Mouse (Mus musculus) CD4-positive, CD25-positive, alpha-beta regulatory T cell, adult 4 months (primary cell): ENCODE results near the gene Mroh8. TPM values are rescaled to one million over a fixed set of nuclear protein-coding genes. Genes with fewer than 3 reads are reported as not detected.
"Not testable (repeated sequence)": the region's sequence is repeated elsewhere in the genome, so short reads cannot be mapped to it uniquely, and the experiment has no call there.

Source experiments
- ATAC-seq: one replicate; pipeline ENCODE4 v1.8.0; 2017
- polyA plus RNA-seq, 2 experiments: library from polyadenylated mRNA; unstranded; fragments of 100-300 nt; shearing (Covaris generic); gene quantifications; one replicate each; pipeline ENCODE4 v1.2.1; 2017

Mroh8 gene
- polyA plus RNA-seq, 2 experiments from 2014 or later: not detected

- ATAC-seq: no peak
These were observed 92.1 kb downstream of the Mroh8 start for GRCm38 (mm10) chr2:157187223-157187622.

GRCm38 (mm10) chr2:157186504-157186903 lies 92.8 kb downstream of the Mroh8 start:
- ATAC-seq: no peak

- ATAC-seq: no peak
These were observed 94.2 kb downstream of the Mroh8 start for GRCm38 (mm10) chr2:157185022-157185660.

- no peak for ATAC-seq
These were observed 101.2 kb downstream of the Mroh8 start for GRCm38 (mm10) chr2:157178167-157178566.

- no peak for ATAC-seq
These were observed 103.1 kb downstream of the Mroh8 start for GRCm38 (mm10) chr2:157176248-157176647.

GRCm38 (mm10) chr2:157174416-157174815 lies 104.9 kb downstream of the Mroh8 start:
- no peak for ATAC-seq

GRCm38 (mm10) chr2:157173555-157173954 lies 105.8 kb downstream of the Mroh8 start:
- ATAC-seq: no peak

GRCm38 (mm10) chr2:157172984-157173383 lies 106.4 kb downstream of the Mroh8 start:
- no peak for ATAC-seq

GRCm38 (mm10) chr2:157170626-157171025 lies 108.7 kb downstream of the Mroh8 start:
- no peak for ATAC-seq

- no peak for ATAC-seq
These were observed 109.2 kb downstream of the Mroh8 start for GRCm38 (mm10) chr2:157170166-157170565.

GRCm38 (mm10) chr2:157166371-157167080 lies 112.8 kb downstream of the Mroh8 start:
- no peak for ATAC-seq

GRCm38 (mm10) chr2:157165312-157166224 lies 113.8 kb downstream of the Mroh8 start:
- ATAC-seq: not testable (repeated sequence)

GRCm38 (mm10) chr2:157164101-157164500 lies 115.2 kb downstream of the Mroh8 start:
- no peak for ATAC-seq

Other genes with a start within 250 kb of the Mroh8 start
- gene Soga1, start 200.3 kb downstream of the Mroh8 start, polyA plus RNA-seq: under 1 TPM in 1 of 2 experiments, not detected in 1; 0.16 TPM
- not detected for gene Tldc2, start 192.5 kb downstream of the Mroh8 start, polyA plus RNA-seq
- gene Samhd1, start 144.3 kb downstream of the Mroh8 start, polyA plus RNA-seq: 100 to 1,000 TPM; 611 to 673 TPM
- 10 to 100 TPM; 19.3 to 23.4 TPM for gene Rbl1, start 75.0 kb downstream of the Mroh8 start, polyA plus RNA-seq
- gene Rpn2, start 532 bp downstream of the Mroh8 start, polyA plus RNA-seq: 100 to 1,000 TPM; 208 to 271 TPM
- gene Ghrh, start 68.0 kb upstream of the Mroh8 start, polyA plus RNA-seq: not detected
- 10 to 100 TPM; 41.4 to 59.3 TPM for gene Manbal, start 88.0 kb upstream of the Mroh8 start, polyA plus RNA-seq
- 1 to 10 TPM; 1.6 to 2.0 TPM for gene Src, start 138.9 kb upstream of the Mroh8 start, polyA plus RNA-seq